Mouse (Mus musculus) liver, postnatal 0 days (tissue): ENCODE results near the gene Ddx25. TPM values are rescaled to one million over a fixed set of nuclear protein-coding genes. Genes with fewer than 3 reads are reported as not detected.

Experiments
- ATAC-seq: fragments of 200-750 bp; cut with Nextera tagmentation; 2 replicates; pipeline ENCODE4 v1.8.0; 2017; ENCODE audit warnings: mild to moderate bottlenecking, moderate library complexity
- DNase-seq: peaks from one replicate; pipeline ENCODE4 v3.0.0-alpha.2; 2016
- H3K27ac ChIP-seq: fragments of 300-500 bp; sonication (generic); 2 replicates; pipeline ENCODE4 v1.5.1; 2014; ENCODE audit warnings: antibody characterized with exemption, moderate library complexity, mild to moderate bottlenecking, low read depth
- H3K27me3 ChIP-seq: fragments of 300-500 bp; sonication (generic); 2 replicates; pipeline ENCODE4 v1.6.1; 2014; ENCODE audit warnings: low read length, control low read depth, mixed read lengths; ENCODE audit not compliant: insufficient read depth
- H3K36me3 ChIP-seq: fragments of 300-500 bp; sonication (generic); replicated peaks from 2 replicates; pipeline ENCODE4 v1.6.1; 2014; ENCODE audit warnings: mild to moderate bottlenecking, control low read depth, low read length, moderate library complexity, mixed read lengths; ENCODE audit not compliant: insufficient read depth
- H3K4me1 ChIP-seq: fragments of 300-500 bp; sonication (generic); 2 replicates; pipeline ENCODE4 v1.6.1; 2014; ENCODE audit warnings: antibody characterized with exemption, mild to moderate bottlenecking, control low read depth; ENCODE audit not compliant: insufficient read depth
- H3K4me2 ChIP-seq: fragments of 300-500 bp; sonication (generic); 2 replicates; pipeline ENCODE4 v1.6.1; 2014; ENCODE audit warnings: low read depth, mild to moderate bottlenecking, low read length, moderate library complexity, mixed read lengths
- H3K4me3 ChIP-seq: fragments of 300-500 bp; sonication (generic); 2 replicates; pipeline ENCODE4 v1.5.1; 2014; ENCODE audit warnings: low read depth, low read length
- H3K9ac ChIP-seq: fragments of 300-500 bp; sonication (generic); replicated peaks from 2 replicates; pipeline ENCODE4 v1.6.1; 2014; ENCODE audit warnings: mild to moderate bottlenecking, moderate library complexity
- H3K9me3 ChIP-seq: fragments of 300-500 bp; sonication (generic); 2 replicates; pipeline ENCODE4 v1.6.1; 2016; ENCODE audit warnings: mild to moderate bottlenecking, control low read depth, low read length, mixed read lengths
- CTCF ChIP-seq: sonication (generic); IDR thresholded peaks from 2 replicates; pipeline ENCODE4 v1.5.1; 2016; ENCODE audit warnings: antibody characterized with exemption, low read depth
- EP300 ChIP-seq: IDR thresholded peaks from 2 replicates; pipeline ENCODE4 v1.6.1; 2016; ENCODE audit warnings: antibody characterized with exemption, low read depth, mild to moderate bottlenecking
- WGBS: fragments of 180-500 bp; shearing (Covaris S2); extraction: QIAGEN DNeasy Blood & Tissue Kit; methylation state at CpG from one replicate; pipeline ENCODE4 v1.1.7; 2014; ENCODE audit not compliant: insufficient replicate concordance; 5-methylcytosine and 5-hydroxymethylcytosine counted together
- polyA plus RNA-seq: library from polyadenylated mRNA; unstranded; fragments of >200 nt; fragmentation: Nextera tagmentation; extraction: Ambion mirVana; gene quantifications from 2 replicates; pipeline ENCODE4 v1.2.1, GENCODE M21; 2015

The Ddx25 gene
- polyA plus RNA-seq, 1 experiment from 2014 or later: 0.09 TPM

GRCm38 (mm10) chr9:35493033-35493732 lies 65.1 kb downstream of the Ddx25 start:
- DNase-seq: no peak
- WGBS: 78% methylated on average over 7 of the region's 7 CpGs
- no peak overlapping the region for H3K27ac ChIP-seq

GRCm38 (mm10) chr9:35491109-35491866 lies 67.0 kb downstream of the Ddx25 start:
- WGBS: 73% methylated on average over 11 of the region's 11 CpGs
- H3K36me3 ChIP-seq: no peaks in the 10 kb centered on the region
- DNase-seq (no peak), ATAC-seq (no peak)
- no peaks in the 10 kb centered on the region for H3K27me3 ChIP-seq
- no peak overlapping the region for H3K4me3 ChIP-seq
- no peak for TF ChIP-seq CTCF
- no peak for TF ChIP-seq EP300
- H3K9me3 ChIP-seq: no peaks in the 10 kb centered on the region
- no peak overlapping the region for H3K4me2 ChIP-seq
- no peak overlapping the region for H3K9ac ChIP-seq
- no peaks in the 10 kb centered on the region for H3K4me1 ChIP-seq
- no peak overlapping the region for H3K27ac ChIP-seq

More at GRCm38 (mm10) chr9:35493033-35493732, 65.1 kb downstream of the Ddx25 start:
- H3K4me1 ChIP-seq: no peaks in the 10 kb centered on the region
- H3K4me2 ChIP-seq: no peak overlapping the region
- no peak for ATAC-seq
- H3K9ac ChIP-seq: no peak overlapping the region
- H3K36me3 ChIP-seq: no peaks in the 10 kb centered on the region
- H3K27me3 ChIP-seq: no peaks in the 10 kb centered on the region
- H3K4me3 ChIP-seq: no peak overlapping the region
- no peak for TF ChIP-seq CTCF
- no peaks in the 10 kb centered on the region for H3K9me3 ChIP-seq

- Histone ChIP-seq H3K4me2 (no peak overlapping the region), H3K9ac (no peak overlapping the region), H3K9me3 (no peaks in the 10 kb centered on the region), H3K36me3 (no peaks in the 10 kb centered on the region), H3K27me3 (no peaks in the 10 kb centered on the region), H3K27ac (no peak overlapping the region), H3K4me3 (no peak overlapping the region), H3K4me1 (no peaks in the 10 kb centered on the region)
- no peak for DNase-seq
- 74% methylated on average over 4 of the region's 4 CpGs for WGBS
- TF ChIP-seq EP300 (no peak), CTCF (no peak)
- no peak for ATAC-seq
These were observed 69.8 kb downstream of the Ddx25 start for GRCm38 (mm10) chr9:35488496-35488895.

Other genes starting within 250 kb of the Ddx25 start
- gene Cdon, start 137.4 kb downstream of the Ddx25 start, polyA plus RNA-seq: 0.18 and 0.38 TPM in 2 replicates
- not detected in 2 replicates for gene Gm1113, start 40.3 kb downstream of the Ddx25 start, polyA plus RNA-seq
- gene Pus3, start 67 bp upstream of the Ddx25 start, polyA plus RNA-seq: 4.7 and 5.0 TPM in 2 replicates
- 0.14 and 0.33 TPM in 2 replicates for gene Pate2, start 11.8 kb upstream of the Ddx25 start, polyA plus RNA-seq
- 4.3 and 4.7 TPM in 2 replicates for gene Hyls1, start 11.9 kb upstream of the Ddx25 start, polyA plus RNA-seq
- not detected in 2 replicates for gene Pate4, start 53.4 kb upstream of the Ddx25 start, polyA plus RNA-seq
- not detected in 2 replicates for gene Pate3, start 89.7 kb upstream of the Ddx25 start, polyA plus RNA-seq
- gene Pate1, start 128.9 kb upstream of the Ddx25 start, polyA plus RNA-seq: not detected in 2 replicates
- not detected in 2 replicates for gene Gm17677, start 182.5 kb upstream of the Ddx25 start, polyA plus RNA-seq
- not detected in 2 replicates for gene Gm17727, start 219.6 kb upstream of the Ddx25 start, polyA plus RNA-seq
- gene Gm27235, start 231.6 kb upstream of the Ddx25 start, polyA plus RNA-seq: not detected in 2 replicates
- not detected in 2 replicates for gene D730048I06Rik, start 231.6 kb upstream of the Ddx25 start, polyA plus RNA-seq